Mouse (Mus musculus) forebrain, embryonic 14.5 days (tissue): Measurements from ENCODE around the gene Rap2b. TPM values are rescaled to one million over a fixed set of nuclear protein-coding genes. Genes with fewer than 3 reads are reported as not detected.

Source experiments
- ATAC-seq: fragments of 200-750 bp; cut with Nextera tagmentation; 2 replicates; pipeline ENCODE4 v1.8.0; 2017; ENCODE audit warnings: mild to moderate bottlenecking, moderate library complexity
- DNase-seq: peaks from one replicate; pipeline ENCODE4 v3.0.0-alpha.2; 2015; ENCODE audit warnings: low spot score
- H3K27ac ChIP-seq: fragments of 300-500 bp; sonication (generic); 2 replicates; pipeline ENCODE4 v1.5.1; 2014; ENCODE audit warnings: low read depth, mild to moderate bottlenecking, control low read depth, low read length, moderate library complexity
- H3K27me3 ChIP-seq: fragments of 300-500 bp; sonication (generic); replicated peaks from 2 replicates; pipeline ENCODE4 v1.6.1; 2014; ENCODE audit warnings: low read length, control low read depth, mixed read lengths; ENCODE audit not compliant: control insufficient read depth, insufficient read depth
- H3K36me3 ChIP-seq: fragments of 300-500 bp; sonication (generic); 2 replicates; pipeline ENCODE4 v1.6.1; 2014; ENCODE audit warnings: low read length, control low read depth; ENCODE audit not compliant: control insufficient read depth, insufficient read depth
- H3K4me1 ChIP-seq: fragments of 300-500 bp; sonication (generic); 2 replicates; pipeline ENCODE4 v1.6.1; 2014; ENCODE audit warnings: antibody characterized with exemption, low read length, control low read depth; ENCODE audit not compliant: control insufficient read depth, insufficient read depth
- H3K4me2 ChIP-seq: fragments of 300-500 bp; sonication (generic); 2 replicates; pipeline ENCODE4 v1.6.1; 2014; ENCODE audit warnings: mild to moderate bottlenecking, control low read depth, low read length
- H3K4me3 ChIP-seq: fragments of 300-500 bp; sonication (generic); 2 replicates; pipeline ENCODE4 v1.5.1; 2014; ENCODE audit warnings: low read depth, low read length, control low read depth
- H3K9ac ChIP-seq: fragments of 300-500 bp; sonication (generic); 2 replicates; pipeline ENCODE4 v1.6.1; 2014; ENCODE audit warnings: mild to moderate bottlenecking, low read length, control low read depth, moderate library complexity
- H3K9me3 ChIP-seq: fragments of 300-500 bp; sonication (generic); replicated peaks from 2 replicates; pipeline ENCODE4 v1.6.1; 2016; ENCODE audit warnings: low read length, control low read depth, mixed read lengths; ENCODE audit not compliant: control insufficient read depth
- WGBS: fragments of 180-500 bp; shearing (Covaris S2); extraction: QIAGEN DNeasy Blood & Tissue Kit; methylation state at CpG from one replicate; pipeline ENCODE4 v1.1.7; 2014; 5-methylcytosine and 5-hydroxymethylcytosine counted together
- polyA plus RNA-seq: library from polyadenylated mRNA; unstranded; fragments of >200 nt; fragmentation: Nextera tagmentation; extraction: Ambion mirVana; gene quantifications from 2 replicates; pipeline ENCODE4 v1.2.1, GENCODE M21; 2014

The Rap2b gene
- polyA plus RNA-seq, 1 experiment from 2014 or later = 14.6 TPM

DNA sequence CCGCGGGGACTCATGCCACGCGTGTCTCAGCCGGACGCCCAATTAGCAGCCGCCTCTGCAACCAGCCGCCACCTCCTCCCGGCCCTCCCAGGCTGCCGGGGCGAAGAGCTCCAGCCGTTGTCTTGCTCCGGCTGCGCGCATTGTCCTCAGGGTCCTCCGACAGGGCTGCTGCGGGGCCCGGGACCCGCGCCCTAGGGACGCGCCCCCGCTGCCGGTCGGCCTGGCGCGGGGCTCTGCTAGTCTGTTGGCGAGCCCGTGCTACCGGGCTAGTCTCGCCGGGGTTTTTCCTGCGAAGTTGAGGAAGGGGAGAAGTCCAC lies 3.2 kb downstream of the Rap2b start:
- DNase-seq (no peak), ATAC-seq (peak; percentile 42)
- WGBS = 0% methylated on average over 23 of the region's 33 CpGs
- no peaks in the 10 kb centered on the region for H3K36me3 ChIP-seq
- no peaks in the 10 kb centered on the region for H3K27me3 ChIP-seq
- H3K27ac ChIP-seq = peak overlapping the region; percentile 92
- peaks cover 20% of the 10 kb centered on the region for H3K4me1 ChIP-seq
- peak overlapping the region; percentile 88 for H3K4me3 ChIP-seq
- H3K9me3 ChIP-seq = no peaks in the 10 kb centered on the region
- H3K9ac ChIP-seq = peak overlapping the region; percentile 90
- peak overlapping the region; percentile 87 for H3K4me2 ChIP-seq

DNA sequence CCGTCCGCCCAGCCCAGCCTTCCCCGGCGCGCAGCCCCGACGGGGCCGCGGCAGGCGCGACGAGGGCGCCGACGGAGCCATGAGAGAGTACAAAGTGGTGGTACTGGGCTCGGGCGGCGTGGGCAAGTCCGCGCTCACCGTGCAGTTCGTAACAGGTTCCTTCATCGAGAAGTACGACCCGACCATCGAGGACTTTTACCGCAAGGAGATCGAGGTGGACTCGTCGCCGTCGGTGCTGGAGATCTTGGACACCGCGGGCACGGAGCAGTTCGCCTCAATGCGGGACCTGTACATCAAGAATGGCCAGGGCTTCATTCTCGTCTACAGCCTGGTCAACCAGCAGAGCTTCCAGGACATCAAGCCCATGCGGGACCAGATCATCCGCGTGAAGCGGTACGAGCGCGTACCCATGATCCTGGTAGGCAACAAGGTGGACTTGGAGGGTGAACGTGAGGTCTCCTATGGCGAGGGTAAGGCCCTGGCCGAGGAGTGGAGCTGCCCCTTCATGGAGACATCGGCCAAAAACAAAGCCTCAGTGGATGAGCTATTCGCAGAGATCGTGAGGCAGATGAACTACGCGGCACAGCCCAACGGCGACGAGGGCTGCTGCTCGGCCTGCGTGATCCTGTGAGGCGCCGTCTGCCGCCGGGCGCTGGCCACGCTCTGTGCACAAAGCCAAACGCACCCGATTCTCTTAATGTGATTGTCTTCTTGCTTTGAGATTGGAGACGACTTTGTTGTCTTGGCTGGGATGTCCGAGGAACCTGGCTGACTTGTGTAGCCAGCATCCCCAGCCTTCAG lies 3.7 kb downstream of the Rap2b start:
- Histone ChIP-seq H3K9ac (peak overlapping the region; percentile 90), H3K9me3 (no peaks in the 10 kb centered on the region), H3K4me2 (peak overlapping the region; percentile 87), H3K36me3 (no peaks in the 10 kb centered on the region), H3K4me1 (peaks cover 20% of the 10 kb centered on the region), H3K4me3 (peak overlapping the region; percentile 88), H3K27ac (peak overlapping the region; percentile 92), H3K27me3 (no peaks in the 10 kb centered on the region)
- peak; percentile 10 for ATAC-seq
- peak; percentile 65 for DNase-seq
- under 1% methylated on average over 68 of the region's 68 CpGs for WGBS

DNA sequence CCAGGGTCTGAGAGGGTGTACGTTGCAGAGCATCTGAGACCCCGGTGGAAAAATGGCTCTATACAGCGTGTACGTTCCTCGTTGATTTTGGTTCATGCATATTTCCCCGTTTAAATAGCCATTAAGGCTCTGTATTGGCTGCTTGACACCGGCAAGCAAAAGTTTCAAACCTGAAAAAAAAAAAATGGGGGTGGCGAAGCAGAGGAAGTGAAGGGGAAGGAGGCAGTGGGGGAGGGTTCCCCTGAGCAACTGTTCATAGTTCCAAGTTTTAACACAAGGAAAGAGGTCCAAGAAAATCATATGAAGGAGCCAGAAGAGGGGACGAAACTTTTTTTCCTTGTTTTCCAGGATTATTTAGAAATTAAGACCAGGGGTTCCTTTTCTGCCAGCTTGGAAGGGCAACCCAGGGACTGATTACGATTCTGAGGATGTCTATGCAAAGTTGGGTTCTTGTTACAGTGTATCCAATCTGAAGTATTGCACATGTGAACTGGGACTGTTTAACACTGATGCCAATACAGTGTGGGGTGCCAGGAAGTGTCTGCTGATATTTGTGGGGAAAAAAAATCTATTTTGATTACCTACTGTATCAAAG lies 4.4 kb downstream of the Rap2b start, which contains the start of gene B430305J03Rik:
B430305J03Rik (minus strand) TSS at position 173 of the 595 bp plus-strand sequence.
- 2% methylated on average over 10 of the region's 10 CpGs for WGBS
- ATAC-seq = no peak
- Histone ChIP-seq H3K9ac (peak within 1 kb of the TSS; percentile 90), H3K27me3 (no peaks in the 10 kb centered on the region), H3K36me3 (no peaks in the 10 kb centered on the region), H3K4me2 (peak within 1 kb of the TSS; percentile 87), H3K4me3 (peak within 1 kb of the TSS; percentile 88), H3K27ac (peak within 1 kb of the TSS; percentile 92), H3K9me3 (no peaks in the 10 kb centered on the region), H3K4me1 (peaks cover 20% of the 10 kb centered on the region)
- peak; percentile 55 for DNase-seq

- WGBS = 97% methylated on average over 1 of the region's 1 CpGs
- H3K4me1 ChIP-seq = peaks cover 20% of the 10 kb centered on the region
- H3K4me2 ChIP-seq = no peak overlapping the region
- no peak for DNase-seq
- H3K9me3 ChIP-seq = no peaks in the 10 kb centered on the region
- no peak overlapping the region for H3K9ac ChIP-seq
- H3K27ac ChIP-seq = no peak overlapping the region
- no peak for ATAC-seq
- no peak overlapping the region for H3K4me3 ChIP-seq
- no peaks in the 10 kb centered on the region for H3K27me3 ChIP-seq
- no peaks in the 10 kb centered on the region for H3K36me3 ChIP-seq
Measured at GRCm38 (mm10) chr3:61368446-61368845, 7.0 kb downstream of the Rap2b start.

DNA sequence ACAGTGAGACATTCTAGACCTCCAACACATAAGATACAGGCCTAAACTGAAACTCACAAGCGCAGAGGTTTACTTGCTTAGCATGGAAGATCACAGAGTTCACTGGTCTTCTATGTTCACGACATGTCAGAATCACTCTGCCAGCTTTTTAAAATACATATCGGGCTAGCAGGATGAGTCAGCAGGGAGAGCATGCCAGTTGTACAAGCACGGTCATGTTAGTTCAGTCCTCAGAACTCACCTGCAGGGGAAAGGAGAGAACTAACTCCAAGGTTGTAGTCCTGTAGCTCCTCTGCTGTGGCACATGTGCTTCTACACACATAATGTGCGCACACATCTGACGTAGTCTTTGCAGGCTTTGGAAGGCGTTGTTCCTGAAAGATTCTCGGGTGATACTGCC lies 14.6 kb downstream of the Rap2b start:
- 91% methylated on average over 8 of the region's 8 CpGs for WGBS
- H3K27ac ChIP-seq = no peak overlapping the region
- H3K9me3 ChIP-seq = no peaks in the 10 kb centered on the region
- H3K4me3 ChIP-seq = no peak overlapping the region
- H3K4me2 ChIP-seq = no peak overlapping the region
- no peaks in the 10 kb centered on the region for H3K27me3 ChIP-seq
- H3K4me1 ChIP-seq = no peaks in the 10 kb centered on the region
- H3K36me3 ChIP-seq = no peaks in the 10 kb centered on the region
- DNase-seq = no peak
- ATAC-seq = no peak
- H3K9ac ChIP-seq = no peak overlapping the region

DNA sequence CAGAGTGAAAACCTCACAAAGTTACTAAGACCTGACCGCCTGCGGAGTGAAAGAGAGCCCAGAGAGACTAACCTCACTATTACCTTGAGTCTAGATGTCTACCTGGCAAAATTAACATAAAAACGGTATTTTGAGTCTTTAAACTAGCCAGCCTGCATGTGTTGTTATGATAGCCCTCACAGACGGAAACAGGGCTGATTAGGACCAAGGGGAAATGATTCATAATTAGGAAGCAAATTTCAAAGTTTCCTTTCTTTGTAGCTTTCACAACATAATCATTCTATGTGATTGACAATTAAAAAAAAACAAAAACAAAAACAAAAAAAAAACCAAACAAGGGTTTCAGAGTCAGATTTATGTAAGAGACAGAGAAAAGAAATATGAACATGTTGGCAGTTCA lies 24.9 kb downstream of the Rap2b start:
- no peak for ATAC-seq

GRCm38 (mm10) chr3:61391564-61391963 lies 30.1 kb downstream of the Rap2b start:
- 91% methylated on average over 4 of the region's 4 CpGs for WGBS
- H3K36me3 ChIP-seq = no peaks in the 10 kb centered on the region
- no peaks in the 10 kb centered on the region for H3K27me3 ChIP-seq
- ATAC-seq (no peak), DNase-seq (no peak)
- H3K4me3 ChIP-seq = no peak overlapping the region
- no peaks in the 10 kb centered on the region for H3K9me3 ChIP-seq
- H3K27ac ChIP-seq = no peak overlapping the region
- no peak overlapping the region for H3K4me2 ChIP-seq
- H3K9ac ChIP-seq = no peak overlapping the region
- no peaks in the 10 kb centered on the region for H3K4me1 ChIP-seq

More for the DNA sequence above, 24.9 kb downstream of the Rap2b start:
- Histone ChIP-seq H3K4me2 (no peak overlapping the region), H3K9me3 (no peaks in the 10 kb centered on the region), H3K9ac (no peak overlapping the region), H3K4me3 (no peak overlapping the region), H3K27ac (no peak overlapping the region), H3K27me3 (no peaks in the 10 kb centered on the region), H3K36me3 (no peaks in the 10 kb centered on the region), H3K4me1 (no peaks in the 10 kb centered on the region)
- 79% methylated on average over 4 of the region's 4 CpGs for WGBS
- no peak for DNase-seq

DNA sequence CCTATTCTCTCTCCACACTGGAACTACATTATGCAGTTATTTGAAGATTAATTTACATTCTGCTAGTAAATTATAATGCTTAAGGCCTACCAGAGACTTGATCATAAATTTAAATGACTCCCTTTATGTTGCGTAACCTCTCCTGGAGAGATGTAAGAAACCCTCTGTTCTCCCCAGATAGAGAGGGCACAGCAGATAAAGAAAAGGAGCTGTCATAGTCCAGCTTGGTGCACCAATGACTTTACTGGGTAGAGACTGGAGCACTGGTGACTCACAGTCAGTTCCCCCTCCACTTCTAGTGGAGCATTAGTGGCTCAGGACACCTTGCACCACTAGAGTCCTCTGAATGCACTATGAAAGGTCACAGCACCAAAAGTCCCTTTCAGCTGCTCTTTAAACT lies 31.4 kb downstream of the Rap2b start:
- no peak overlapping the region for H3K9ac ChIP-seq
- no peak overlapping the region for H3K4me2 ChIP-seq
- H3K27ac ChIP-seq = no peak overlapping the region
- DNase-seq = no peak
- no peaks in the 10 kb centered on the region for H3K27me3 ChIP-seq
- H3K4me1 ChIP-seq = no peaks in the 10 kb centered on the region
- no peaks in the 10 kb centered on the region for H3K36me3 ChIP-seq
- no peak for ATAC-seq
- no peaks in the 10 kb centered on the region for H3K9me3 ChIP-seq
- 92% methylated on average over 1 of the region's 1 CpGs for WGBS
- no peak overlapping the region for H3K4me3 ChIP-seq

GRCm38 (mm10) chr3:61393520-61393919 lies 32.1 kb downstream of the Rap2b start:
- Histone ChIP-seq H3K27me3 (no peaks in the 10 kb centered on the region), H3K4me1 (no peaks in the 10 kb centered on the region), H3K9ac (no peak overlapping the region), H3K36me3 (no peaks in the 10 kb centered on the region), H3K27ac (no peak overlapping the region), H3K4me2 (no peak overlapping the region), H3K4me3 (no peak overlapping the region), H3K9me3 (no peaks in the 10 kb centered on the region)
- DNase-seq = no peak
- 76% methylated on average over 3 of the region's 3 CpGs for WGBS
- no peak for ATAC-seq
